Comparison of ENCODE assay signal across 10 mouse cellular contexts in the genomic region with DNA sequence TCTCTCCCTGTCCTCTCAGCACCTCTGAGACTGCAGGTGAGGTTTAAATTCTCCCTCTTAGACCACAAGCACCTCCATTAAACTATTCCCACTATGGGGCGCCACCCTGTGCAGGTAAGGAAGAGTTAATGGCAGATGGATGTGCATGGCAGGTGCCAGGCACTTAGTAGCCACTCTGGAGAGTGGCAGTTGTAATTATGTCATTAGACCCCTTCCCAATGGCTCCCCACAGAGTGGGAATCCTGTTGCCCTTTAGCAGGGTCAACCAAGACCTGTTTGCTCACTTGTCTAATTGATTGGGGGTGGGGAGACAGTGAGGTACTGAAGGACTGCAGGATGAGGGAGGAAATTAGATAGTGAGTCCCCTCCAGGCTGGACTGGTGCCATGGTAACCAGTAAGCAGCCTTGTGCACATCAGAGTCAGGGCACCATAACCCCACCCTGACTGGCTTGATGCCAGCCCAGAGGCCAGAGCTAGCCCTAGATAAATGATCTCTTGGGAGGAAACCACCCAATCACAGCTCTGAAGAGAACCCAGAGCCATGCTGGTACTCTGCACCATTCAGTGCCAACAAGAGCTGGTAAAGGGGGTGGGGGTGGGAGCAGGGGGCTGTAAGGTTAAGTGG.
DNase-seq lines count a peak whose midpoint lies in the region; ATAC-seq lines count a peak whose summit lies in the region.
"Had no signal": no experiment of that assay in that cellular context is flagged by ENCODE, and none has a peak within 500 bp of the region (broad histone marks: within the 10 kb centered on the region; RNA-seq: fewer than 3 reads in every experiment).

No protein-coding gene starts in this region.

- H3K4me2 ChIP-seq in hindbrain, embryonic 11.5 days (replicated peaks; ENCODE audit: low read depth, low read length), result no peak overlapping the region
- H3K4me2 ChIP-seq: liver, embryonic 15.5 days had no signal

- no peak overlapping the region for H3K27ac ChIP-seq in hindbrain, embryonic 11.5 days (ENCODE audit: low read depth, low read length)
- H3K27ac ChIP-seq in hindbrain, embryonic 10.5 days, result no peak overlapping the region
- H3K27ac ChIP-seq: liver, embryonic 15.5 days had no signal

- H3K4me1 ChIP-seq in hindbrain, embryonic 11.5 days (replicated peaks; ENCODE audit: control insufficient read depth, insufficient read depth, low read length), result no peaks in the 10 kb centered on the region
- peaks cover 10% of the 10 kb centered on the region for H3K4me1 ChIP-seq in hindbrain, embryonic 10.5 days (replicated peaks)

- H3K9ac ChIP-seq in hindbrain, embryonic 11.5 days (ENCODE audit: low read depth, low read length), result no peak overlapping the region
- H3K9ac ChIP-seq: liver, embryonic 15.5 days had no signal

- no peak overlapping the region for H3K4me3 ChIP-seq in hindbrain, embryonic 11.5 days (ENCODE audit: low read depth, low read length)
- no peak overlapping the region for H3K4me3 ChIP-seq in hindbrain, embryonic 10.5 days
- H3K4me3 ChIP-seq: liver, embryonic 15.5 days had no signal

- WGBS in hindbrain, embryonic 11.5 days, result 90% methylated on average over 1 of the region's 1 CpGs
- WGBS in hindbrain, embryonic 10.5 days, result 84% methylated on average over 1 of the region's 1 CpGs

- H3K27me3 ChIP-seq in hindbrain, embryonic 11.5 days (ENCODE audit: control insufficient read depth, insufficient read depth, low read length), result no peaks in the 10 kb centered on the region
- no peaks in the 10 kb centered on the region for H3K27me3 ChIP-seq in hindbrain, embryonic 10.5 days (ENCODE audit: insufficient read depth, poor library complexity, severe bottlenecking)
- H3K27me3 ChIP-seq: liver, embryonic 15.5 days had no signal

- no peaks in the 10 kb centered on the region for H3K36me3 ChIP-seq in hindbrain, embryonic 11.5 days (ENCODE audit: control insufficient read depth, insufficient read depth, low read length)
- H3K36me3 ChIP-seq in hindbrain, embryonic 10.5 days, result no peaks in the 10 kb centered on the region
- H3K36me3 ChIP-seq: G1E; liver, embryonic 15.5 days had no signal

- DNase-seq in hindbrain, embryonic 11.5 days (ENCODE audit: low spot score), result no peak
- no peak for DNase-seq in hindbrain, embryonic 10.5 days (ENCODE audit: low spot score)
- peak; percentile 13 for DNase-seq in right cerebral cortex, postnatal 4 days
- no peak for DNase-seq in right cerebral cortex, postnatal 25 days
- DNase-seq in liver, result peak; percentile 26
- no peak for DNase-seq in thymus, postnatal 0 days (ENCODE audit: low spot score)
- no peak for DNase-seq in spleen, postnatal 14 days (ENCODE audit: low spot score in 2 of 2)
- DNase-seq in left cerebral cortex, adult 18-20 months (ENCODE audit: low spot score in 2 of 2), result no peak

- ATAC-seq in hindbrain, embryonic 11.5 days (ENCODE audit: low FRiP score), result 0 out of 2 replicates have a peak, but pooled peaks have one; percentile 43

- H3K9me3 ChIP-seq in hindbrain, embryonic 11.5 days (ENCODE audit: control insufficient read depth, low read length), result no peaks in the 10 kb centered on the region
- no peaks in the 10 kb centered on the region for H3K9me3 ChIP-seq in hindbrain, embryonic 10.5 days
- H3K9me3 ChIP-seq: liver, embryonic 15.5 days had no signal

Comparison
In these comparisons a context has a peak if more than half of its experiments do, and no peak if none do; other contexts are left out.
1. DNase-seq: peak in right cerebral cortex, postnatal 4 days (single experiment) and liver (single experiment); none in hindbrain, embryonic 11.5 days (single experiment), hindbrain, embryonic 10.5 days (single experiment), right cerebral cortex, postnatal 25 days (single experiment), thymus, postnatal 0 days (single experiment), spleen, postnatal 14 days (0 of 2) and left cerebral cortex, adult 18-20 months (0 of 2).